Mouse (Mus musculus) cerebellum, adult 2 months (tissue): ENCODE results near the gene Tmem115. TPM values are rescaled to one million over a fixed set of nuclear protein-coding genes. Genes with fewer than 3 reads are reported as not detected.

Experiments
- DNase-seq, 2 experiments: peaks; one replicate each; pipeline ENCODE4 v3.0.0; 2021
- H3K27ac ChIP-seq: fragments of 200-500 bp; 2 replicates; pipeline ENCODE4 v1.5.1; 2012; ENCODE audit warnings: low read length, control low read depth, inconsistent platforms; ENCODE audit not compliant: insufficient read depth
- H3K27me3 ChIP-seq: fragments of 200-500 bp; 2 replicates; pipeline ENCODE4 v1.6.1; 2012; ENCODE audit warnings: inconsistent platforms, mild to moderate bottlenecking, low read length, moderate library complexity; ENCODE audit not compliant: control insufficient read depth, insufficient read depth
- H3K4me1 ChIP-seq: fragments of 200-500 bp; 2 replicates; pipeline ENCODE4 v1.6.1; 2011; ENCODE audit warnings: low read length; ENCODE audit not compliant: control insufficient read depth, insufficient read depth
- H3K4me3 ChIP-seq: fragments of 200-500 bp; replicated peaks from 2 replicates; pipeline ENCODE3; 2011; ENCODE audit warnings: mild to moderate bottlenecking, low read depth, low read length, control low read depth; ENCODE audit not compliant: insufficient read depth
- CTCF ChIP-seq: fragments of 200-500 bp; IDR thresholded peaks from 2 replicates; pipeline ENCODE4 v1.5.1; 2011; ENCODE audit warnings: low read depth, mild to moderate bottlenecking, control low read depth, low read length, moderate library complexity, borderline replicate concordance; ENCODE audit not compliant: insufficient read depth
- POLR2A ChIP-seq: fragments of 200-500 bp; IDR thresholded peaks from 2 replicates; pipeline ENCODE4 v1.6.1; 2011; ENCODE audit warnings: low read length, control low read depth, borderline replicate concordance; ENCODE audit not compliant: insufficient read depth
- WGBS: fragments of 180-500 bp; shearing (Covaris S2); methylation state at CpG from one replicate; pipeline ENCODE4 v1.1.7; 2018; 5-methylcytosine and 5-hydroxymethylcytosine counted together
- polyA plus RNA-seq: library from polyadenylated mRNA; depleted of rRNA; stranded (reverse); fragments of >200 nt; gene quantifications from 2 replicates; pipeline ENCODE4 v1.2.3, GENCODE M21; 2012

The Tmem115 gene
- polyA plus RNA-seq, 1 experiment, result 44.6 TPM

DNA sequence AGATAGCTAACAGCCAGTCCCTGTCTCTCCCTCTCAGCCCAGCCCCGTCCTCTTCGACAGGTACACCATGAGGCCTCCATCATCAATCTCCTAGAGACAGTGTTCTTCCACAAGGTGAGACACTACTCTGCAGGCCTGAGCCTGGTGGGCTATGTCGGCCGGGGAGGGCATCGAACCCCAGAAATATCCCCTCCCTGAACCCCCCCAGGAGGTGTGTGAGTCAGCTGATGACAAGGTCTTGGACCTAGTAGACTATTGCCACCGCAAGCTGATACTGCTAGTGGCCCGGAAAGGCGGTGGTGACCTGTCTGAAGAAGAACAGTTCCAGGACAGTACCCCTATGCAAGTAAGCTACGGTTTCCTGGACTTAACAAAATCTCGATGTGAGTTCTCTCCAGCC lies 15.1 kb downstream of the Tmem115 start:
- Histone ChIP-seq H3K4me1 (no peaks in the 10 kb centered on the region; the same call in 1 of the 2 replicates), H3K4me3 (no peak overlapping the region), H3K27me3 (no peaks in the 10 kb centered on the region), H3K27ac (no peak overlapping the region)
- no peak for DNase-seq
- no peak for TF ChIP-seq POLR2A
- no peak for TF ChIP-seq CTCF
- WGBS, result 92% methylated on average over 10 of the region's 10 CpGs

DNA sequence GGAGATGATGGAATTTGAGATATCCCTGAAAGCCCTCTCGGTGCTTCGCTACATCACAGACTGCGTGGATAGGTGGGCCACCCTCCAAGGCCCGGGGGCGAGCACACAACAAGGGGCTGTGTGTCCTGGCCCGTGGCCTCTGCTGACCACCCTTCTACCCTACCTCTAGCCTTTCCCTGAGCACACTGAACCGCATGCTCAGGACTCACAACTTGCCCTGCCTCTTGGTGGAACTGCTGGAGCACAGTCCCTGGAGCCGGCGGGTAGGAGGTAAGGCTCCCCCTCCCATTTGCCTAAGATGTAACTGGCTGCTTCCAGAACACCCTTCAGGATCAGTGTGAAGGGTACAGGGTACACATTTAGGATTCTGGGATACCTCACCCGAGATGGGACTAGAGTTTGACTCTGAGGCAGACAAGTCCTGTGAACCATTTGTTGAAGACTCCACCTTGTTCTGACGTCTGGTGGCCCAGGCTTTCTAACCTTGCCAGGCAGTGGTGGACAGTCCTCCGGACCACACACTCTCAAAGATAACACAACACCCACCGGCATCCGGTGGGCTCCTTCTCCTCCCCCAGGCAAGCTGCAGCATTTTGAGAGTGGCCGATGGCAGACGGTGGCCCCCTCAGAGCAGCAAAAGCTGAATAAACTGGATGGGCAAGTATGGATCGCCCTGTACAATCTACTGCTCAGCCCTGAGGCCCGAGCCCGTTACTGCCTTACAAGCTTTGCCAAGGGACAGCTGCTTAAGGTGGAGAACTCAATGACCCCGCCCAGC lies 15.7 kb downstream of the Tmem115 start:
- H3K4me3 ChIP-seq, result no peak overlapping the region
- TF ChIP-seq CTCF (no peak), POLR2A (no peak)
- H3K27ac ChIP-seq, result no peak overlapping the region
- no peak for DNase-seq
- H3K27me3 ChIP-seq, result no peaks in the 10 kb centered on the region
- H3K4me1 ChIP-seq, result no peaks in the 10 kb centered on the region; the same call in 1 of the 2 replicates
- 86% methylated on average over 20 of the region's 20 CpGs for WGBS

DNA sequence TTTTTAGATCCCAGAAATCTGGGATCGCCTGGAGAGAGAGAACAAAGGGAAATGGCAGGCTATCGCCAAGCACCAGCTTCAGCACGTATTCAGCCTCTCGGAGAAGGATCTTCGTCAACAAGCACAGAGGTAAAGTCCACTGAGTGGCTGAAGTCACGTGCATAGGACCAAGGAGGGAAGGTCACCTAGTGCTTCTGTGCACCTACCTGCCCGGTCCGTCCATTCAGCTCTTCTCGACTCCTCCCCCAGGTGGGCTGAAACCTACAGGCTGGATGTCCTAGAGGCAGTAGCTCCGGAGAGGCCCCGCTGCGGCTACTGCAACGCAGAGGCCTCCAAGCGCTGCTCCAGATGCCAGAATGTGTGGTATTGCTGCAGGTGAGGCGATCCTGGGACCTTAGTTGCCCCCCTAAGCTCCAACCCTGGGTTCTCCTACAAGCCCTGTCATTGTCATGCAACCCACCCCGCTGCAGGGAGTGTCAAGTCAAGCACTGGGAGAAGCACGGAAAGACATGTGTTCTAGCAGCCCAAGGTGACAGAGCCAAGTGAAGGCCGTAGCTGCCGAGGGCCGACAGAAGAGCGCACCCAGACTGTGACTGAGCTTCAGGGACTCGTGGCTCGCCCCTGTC lies 16.9 kb downstream of the Tmem115 start:
- TF ChIP-seq POLR2A (no peak), CTCF (no peak)
- DNase-seq, result no peak
- no peak overlapping the region for H3K27ac ChIP-seq
- H3K27me3 ChIP-seq, result no peaks in the 10 kb centered on the region
- no peak overlapping the region for H3K4me3 ChIP-seq
- WGBS, result 69% methylated on average over 23 of the region's 23 CpGs
- no peaks in the 10 kb centered on the region; the same call in 1 of the 2 replicates for H3K4me1 ChIP-seq

DNA sequence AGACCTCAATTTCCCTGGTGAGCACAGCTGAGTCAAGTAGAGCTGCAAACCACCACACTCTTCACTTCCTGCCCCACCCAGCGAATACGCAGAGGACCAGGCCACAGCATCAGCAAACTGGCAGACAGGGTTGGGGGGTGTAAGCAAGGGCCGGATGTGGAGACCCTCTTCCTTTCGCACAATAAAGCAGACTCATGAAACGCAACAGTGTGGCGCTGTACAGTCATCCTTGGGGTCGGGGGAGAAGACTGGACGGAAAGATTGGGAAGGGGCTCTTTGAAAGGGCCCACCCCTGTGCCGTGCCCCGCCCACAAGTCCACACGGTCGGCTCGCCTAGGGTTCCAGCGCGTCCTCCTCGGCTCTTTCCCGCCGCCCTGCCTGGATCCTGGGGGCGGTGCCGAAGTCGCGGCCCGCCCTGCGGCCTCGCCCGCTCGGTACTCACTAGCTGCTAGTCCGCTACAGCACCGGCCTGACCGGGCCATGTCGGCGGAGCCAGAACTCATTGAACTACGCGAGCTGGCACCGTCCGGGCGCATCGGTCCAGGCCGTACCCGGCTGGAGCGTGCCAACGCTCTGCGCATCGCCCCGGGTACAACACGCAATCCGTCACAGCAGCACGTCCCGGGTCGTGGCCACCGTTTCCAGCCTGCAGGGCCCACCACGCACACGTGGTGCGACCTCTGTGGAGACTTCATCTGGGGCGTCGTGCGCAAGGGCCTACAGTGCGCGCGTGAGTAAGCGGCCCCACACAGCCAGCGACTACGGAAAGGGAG lies 17.6 kb downstream of the Tmem115 start, which contains the start of gene Rassf1:
Rassf1 (plus strand) TSS at position 439 of the 773 bp plus-strand sequence.
- TF ChIP-seq POLR2A, result no peak
- TF ChIP-seq CTCF, result no peak
- Histone ChIP-seq H3K4me3 (peak within 1 kb of the TSS; percentile 0), H3K4me1 (no peaks in the 10 kb centered on the region), H3K27ac (no peak within 1 kb of the TSS), H3K27me3 (no peaks in the 10 kb centered on the region)
- DNase-seq, result peak; percentile 44 to 55
- 11% methylated on average over 63 of the region's 63 CpGs for WGBS

DNA sequence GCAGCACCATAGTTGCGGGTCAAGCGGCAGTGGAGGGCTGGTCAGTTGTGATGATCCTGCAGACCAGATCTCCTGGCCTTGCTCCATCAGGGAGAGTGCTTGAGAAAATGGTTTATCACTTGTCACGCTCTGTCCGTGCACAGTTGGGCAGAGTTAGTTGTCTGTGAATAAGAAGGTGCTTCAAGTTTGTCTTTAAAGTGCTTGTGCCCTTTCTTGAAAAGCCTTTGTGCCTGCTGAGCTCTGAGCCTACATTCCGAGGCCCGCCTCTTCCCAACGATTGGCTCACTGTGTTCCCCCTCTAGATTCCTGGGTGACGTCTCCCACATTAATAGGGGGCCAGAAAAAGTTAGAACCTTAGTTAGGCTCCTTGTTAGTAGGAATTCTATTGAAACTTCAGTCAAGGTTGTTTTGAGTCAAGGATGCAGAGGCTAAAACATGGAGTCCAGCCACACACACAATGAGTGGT lies 18.2 kb downstream of the Tmem115 start:
- Histone ChIP-seq H3K4me1 (peaks cover 3% of the 10 kb centered on the region; the same call in 1 of the 2 replicates), H3K27me3 (no peaks in the 10 kb centered on the region), H3K4me3 (no peak overlapping the region), H3K27ac (no peak overlapping the region)
- DNase-seq, result no peak
- 66% methylated on average over 8 of the region's 8 CpGs for WGBS
- TF ChIP-seq POLR2A (no peak), CTCF (no peak)

DNA sequence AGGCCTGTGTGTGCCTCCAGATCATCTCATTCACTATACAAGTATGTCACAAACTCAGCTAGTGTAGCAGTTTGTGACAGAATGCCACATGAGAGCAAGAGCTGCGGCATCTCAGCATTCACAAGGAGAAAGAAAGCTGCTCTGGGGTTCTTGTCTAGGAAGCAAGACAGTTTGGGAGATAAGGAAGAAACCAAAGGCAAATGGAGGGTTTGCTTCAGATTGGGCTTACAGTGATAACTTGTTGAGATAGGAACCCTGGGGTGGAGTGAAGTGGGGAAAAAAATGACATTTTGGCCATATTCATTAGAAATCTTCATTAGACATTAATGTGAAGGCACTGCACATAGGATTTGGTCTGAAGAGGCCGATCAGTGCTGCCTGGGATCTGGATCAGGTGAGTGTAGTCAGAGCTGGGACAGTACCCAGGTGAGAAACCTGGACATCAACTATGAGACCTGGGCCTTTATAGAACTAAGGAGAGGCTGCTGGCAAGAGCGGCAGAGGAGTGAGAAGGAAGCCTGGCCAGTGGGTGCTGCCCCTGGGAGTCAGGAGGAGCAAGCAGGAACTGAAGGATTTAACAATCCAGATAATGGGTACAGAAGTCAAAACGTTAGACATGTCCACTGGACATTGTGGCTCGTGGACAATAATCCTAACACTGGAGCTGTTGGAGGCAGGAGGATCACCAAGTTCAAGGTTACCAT lies 19.1 kb downstream of the Tmem115 start:
- TF ChIP-seq CTCF, result no peak
- no peak for TF ChIP-seq POLR2A
- Histone ChIP-seq H3K4me1 (peaks cover 3% of the 10 kb centered on the region; the same call in 1 of the 2 replicates), H3K27ac (no peak overlapping the region), H3K27me3 (no peaks in the 10 kb centered on the region), H3K4me3 (no peak overlapping the region)
- WGBS, result 89% methylated on average over 5 of the region's 5 CpGs
- DNase-seq, result no peak
